Mouse (Mus musculus) forebrain, embryonic 15.5 days (tissue): ENCODE data around the gene Mettl17. TPM values are rescaled to one million over a fixed set of nuclear protein-coding genes. Genes with fewer than 3 reads are reported as not detected.

Experiments
- ATAC-seq: fragments of 200-750 bp; cut with Nextera tagmentation; replicated peaks from 2 replicates; pipeline ENCODE4 v1.8.0; 2017; ENCODE audit warnings: mild to moderate bottlenecking, moderate TSS enrichment, moderate library complexity
- H3K27ac ChIP-seq: fragments of 300-500 bp; sonication (generic); replicated peaks from 2 replicates; pipeline ENCODE4 v1.5.1; 2015; ENCODE audit warnings: mild to moderate bottlenecking, inconsistent platforms
- H3K27me3 ChIP-seq: fragments of 300-500 bp; sonication (generic); 2 replicates; pipeline ENCODE4 v1.6.1; 2015; ENCODE audit warnings: inconsistent platforms
- H3K36me3 ChIP-seq: fragments of 300-500 bp; sonication (generic); 2 replicates; pipeline ENCODE4 v1.6.1; 2015; ENCODE audit warnings: mild to moderate bottlenecking, inconsistent platforms
- H3K4me1 ChIP-seq: fragments of 300-500 bp; sonication (generic); 2 replicates; pipeline ENCODE4 v1.6.1; 2015; ENCODE audit warnings: inconsistent platforms
- H3K4me2 ChIP-seq: fragments of 300-500 bp; sonication (generic); replicated peaks from 2 replicates; pipeline ENCODE4 v1.6.1; 2015; ENCODE audit warnings: mild to moderate bottlenecking, inconsistent platforms
- H3K4me3 ChIP-seq: fragments of 300-500 bp; sonication (generic); 2 replicates; pipeline ENCODE4 v1.5.1; 2015; ENCODE audit warnings: mild to moderate bottlenecking, inconsistent platforms
- H3K9ac ChIP-seq: fragments of 300-500 bp; sonication (generic); replicated peaks from 2 replicates; pipeline ENCODE4 v1.6.1; 2015; ENCODE audit warnings: mild to moderate bottlenecking, inconsistent platforms
- H3K9me3 ChIP-seq: fragments of 300-500 bp; sonication (generic); 2 replicates; pipeline ENCODE4 v1.6.1; 2016; ENCODE audit warnings: inconsistent platforms
- WGBS: fragments of 180-500 bp; shearing (Covaris S2); methylation state at CpG from one replicate; pipeline ENCODE4 v1.1.7; 2015; ENCODE audit warnings: mixed read lengths; 5-methylcytosine and 5-hydroxymethylcytosine counted together
- polyA plus RNA-seq: library from polyadenylated mRNA; unstranded; fragments of >200 nt; fragmentation: Nextera tagmentation; extraction: Ambion mirVana; gene quantifications from 2 replicates; pipeline ENCODE4 v1.2.1, GENCODE M21; 2015

The Mettl17 gene
- polyA plus RNA-seq, 1 experiment from 2014 or later, result 85.7 TPM

DNA sequence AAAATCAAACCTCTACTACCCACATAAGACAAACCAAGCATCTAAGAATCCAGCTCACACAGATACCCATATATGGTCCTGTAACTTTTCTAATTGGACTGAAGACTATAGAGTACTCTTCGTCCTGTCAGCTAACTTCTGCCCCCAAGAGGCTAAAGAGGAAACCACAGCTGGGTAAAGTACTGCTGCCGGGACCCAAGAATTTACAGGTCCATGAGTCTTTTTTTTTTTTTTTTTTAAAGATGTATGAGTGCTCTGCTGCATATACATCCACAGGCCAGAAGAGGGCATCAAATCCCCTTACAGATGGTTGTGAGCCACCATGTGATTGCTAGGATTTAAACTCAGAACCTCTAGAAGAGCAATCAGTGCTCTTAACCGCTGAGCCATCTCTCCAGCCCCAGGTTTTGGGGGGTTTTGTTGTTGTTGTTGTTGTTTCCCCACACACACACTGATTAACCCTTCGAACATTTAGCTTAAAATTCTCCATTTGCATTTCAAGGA is 1.1 kb upstream of the Mettl17 start:
- no peaks in the 10 kb centered on the region for H3K9me3 ChIP-seq
- 0% methylated on average over 4 of the region's 4 CpGs for WGBS
- H3K27me3 ChIP-seq, result no peaks in the 10 kb centered on the region
- peaks cover 19% of the 10 kb centered on the region for H3K36me3 ChIP-seq
- H3K9ac ChIP-seq, result 0 out of 2 replicates have a peak overlapping the region, but pooled peaks have one; percentile 35
- peak overlapping the region; percentile 58 for H3K4me3 ChIP-seq
- ATAC-seq, result peak; percentile 39
- peak overlapping the region; percentile 72 for H3K4me2 ChIP-seq
- H3K27ac ChIP-seq, result peak overlapping the region; percentile 77
- H3K4me1 ChIP-seq, result peaks cover 24% of the 10 kb centered on the region

DNA sequence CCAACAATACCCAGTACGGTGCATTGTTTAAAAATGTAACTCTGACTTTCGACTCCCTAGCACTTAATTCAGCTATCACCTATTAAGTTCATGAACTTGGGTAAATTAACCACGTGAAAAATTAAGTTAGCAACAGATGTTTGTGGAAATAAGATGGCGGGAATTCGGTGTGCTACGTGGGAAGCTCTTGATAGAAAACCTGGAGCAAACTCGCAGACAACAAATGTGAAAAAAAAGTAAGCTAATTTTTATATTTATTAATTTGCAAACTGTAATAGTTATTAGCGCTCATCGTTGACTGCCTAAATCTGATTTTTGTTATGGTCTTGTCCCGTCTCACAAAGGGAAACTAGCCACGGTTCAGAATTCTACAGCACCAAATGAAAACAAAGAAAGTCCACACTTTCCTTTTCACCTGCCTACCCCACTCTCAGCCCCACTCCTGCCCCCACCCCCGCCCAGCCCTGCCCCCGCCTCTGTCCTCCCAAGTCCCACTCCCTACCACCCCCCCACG is 554 bp upstream of the Mettl17 start:
- WGBS, result 1% methylated on average over 14 of the region's 14 CpGs

DNA sequence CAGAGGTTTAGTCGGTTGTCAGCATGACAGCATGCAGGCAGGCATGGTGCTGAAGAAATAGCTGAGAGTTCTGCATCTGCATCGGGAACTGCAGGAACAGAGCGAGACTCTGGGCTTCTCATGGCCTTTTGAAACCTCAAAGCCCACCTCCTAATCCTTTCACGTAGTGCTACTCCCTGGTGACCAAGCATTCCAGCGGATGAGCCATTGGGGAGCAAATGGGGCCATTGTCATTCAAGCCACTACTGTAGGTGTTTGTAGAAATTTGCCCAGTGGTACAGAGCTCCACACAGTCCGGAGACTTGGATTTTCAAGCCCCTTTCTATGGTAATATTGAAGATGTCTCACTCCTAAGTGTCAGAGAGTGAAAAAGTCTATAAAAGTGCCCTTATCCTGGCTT is 1.4 kb downstream of the Mettl17 start:
- Histone ChIP-seq H3K4me3 (peak overlapping the region; percentile 58), H3K27ac (no peak overlapping the region), H3K4me1 (peaks cover 24% of the 10 kb centered on the region), H3K9me3 (no peaks in the 10 kb centered on the region), H3K9ac (peak overlapping the region; percentile 69; the same call in 1 of the 2 replicates), H3K27me3 (no peaks in the 10 kb centered on the region), H3K4me2 (peak overlapping the region; percentile 72), H3K36me3 (peaks cover 44% of the 10 kb centered on the region)
- no peak for ATAC-seq
- 46% methylated on average over 6 of the region's 6 CpGs for WGBS

More for the DNA sequence above, 554 bp upstream of the Mettl17 start:
- Histone ChIP-seq H3K9ac (peak overlapping the region; percentile 35), H3K4me1 (peaks cover 24% of the 10 kb centered on the region), H3K27me3 (no peaks in the 10 kb centered on the region), H3K4me3 (peak overlapping the region; percentile 58), H3K4me2 (peak overlapping the region; percentile 72), H3K27ac (peak overlapping the region; percentile 77), H3K9me3 (no peaks in the 10 kb centered on the region), H3K36me3 (peaks cover 24% of the 10 kb centered on the region)
- ATAC-seq, result peak; percentile 51

DNA sequence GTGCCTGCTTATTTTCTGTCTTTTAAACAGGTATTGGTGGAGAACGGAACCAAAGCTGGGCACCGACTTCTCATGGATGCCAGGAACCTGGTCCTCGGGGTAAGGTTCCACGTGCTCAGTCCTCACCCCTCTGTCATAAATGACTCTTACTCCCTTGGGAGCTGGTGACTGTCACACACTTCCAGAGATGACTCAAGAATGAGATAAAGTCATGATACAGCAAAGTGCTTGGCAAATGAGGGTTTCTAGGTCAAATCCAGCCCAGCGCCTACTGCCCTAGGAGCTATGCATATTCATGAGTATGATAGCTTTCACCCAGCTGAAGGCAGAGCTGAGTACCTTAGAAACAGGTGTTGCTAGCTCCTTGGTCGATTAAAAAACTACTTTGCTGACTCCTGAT is 5.2 kb downstream of the Mettl17 start:
- H3K36me3 ChIP-seq, result peaks cover 63% of the 10 kb centered on the region
- H3K9me3 ChIP-seq, result no peaks in the 10 kb centered on the region
- no peak overlapping the region for H3K4me3 ChIP-seq
- no peak overlapping the region for H3K27ac ChIP-seq
- H3K4me1 ChIP-seq, result peaks cover 21% of the 10 kb centered on the region
- WGBS, result 89% methylated on average over 6 of the region's 6 CpGs
- no peaks in the 10 kb centered on the region for H3K27me3 ChIP-seq
- ATAC-seq, result no peak
- H3K9ac ChIP-seq, result 0 out of 2 replicates have a peak overlapping the region, but pooled peaks have one; percentile 7
- H3K4me2 ChIP-seq, result no peak overlapping the region

DNA sequence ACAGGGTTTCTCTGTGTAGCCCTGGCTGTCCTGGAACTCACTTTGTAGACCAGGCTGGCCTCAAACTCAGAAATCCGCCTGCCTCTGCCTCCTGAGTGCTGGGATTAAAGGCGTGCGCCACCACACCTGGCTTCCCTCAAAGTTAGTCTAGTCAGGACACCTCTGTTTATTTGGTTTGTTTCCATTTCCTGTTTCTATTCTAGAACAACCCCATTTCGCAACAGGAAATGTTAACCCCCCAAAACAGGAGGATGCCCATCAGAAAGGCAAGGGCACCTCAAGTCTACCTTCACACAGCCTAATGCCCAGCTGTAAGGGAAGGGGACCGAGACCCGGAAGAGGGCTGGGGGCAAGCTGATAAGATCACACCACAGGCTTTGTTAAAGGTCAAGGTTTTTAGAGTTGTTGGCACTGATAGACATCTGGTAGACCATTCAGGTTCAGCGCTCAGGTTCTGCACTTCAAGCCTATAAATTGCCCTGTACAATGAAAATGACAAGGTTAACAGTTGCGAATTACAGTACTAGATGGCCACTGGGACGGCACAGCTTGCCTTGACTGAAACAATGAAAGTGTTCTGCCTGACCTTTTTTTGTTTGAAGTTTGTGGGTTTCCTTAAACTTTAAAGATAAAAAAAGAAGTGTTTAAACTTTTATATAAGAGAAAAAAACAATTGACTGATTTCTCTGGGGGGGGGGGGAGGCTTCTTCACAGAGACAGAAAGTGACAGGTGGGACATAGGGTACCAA is 7.7 kb downstream of the Mettl17 start, which contains the start of gene Slc39a2:
Gene Slc39a2, plus strand, starts transcription at position 699 of the 749 bp plus-strand sequence.
- 94% methylated on average over 9 of the region's 9 CpGs for WGBS
- Histone ChIP-seq H3K4me1 (no peaks in the 10 kb centered on the region), H3K27me3 (no peaks in the 10 kb centered on the region), H3K36me3 (peaks cover 60% of the 10 kb centered on the region), H3K9me3 (no peaks in the 10 kb centered on the region), H3K4me2 (no peak within 1 kb of the TSS), H3K4me3 (no peak within 1 kb of the TSS), H3K9ac (no peak within 1 kb of the TSS), H3K27ac (no peak within 1 kb of the TSS)
- no peak for ATAC-seq

DNA sequence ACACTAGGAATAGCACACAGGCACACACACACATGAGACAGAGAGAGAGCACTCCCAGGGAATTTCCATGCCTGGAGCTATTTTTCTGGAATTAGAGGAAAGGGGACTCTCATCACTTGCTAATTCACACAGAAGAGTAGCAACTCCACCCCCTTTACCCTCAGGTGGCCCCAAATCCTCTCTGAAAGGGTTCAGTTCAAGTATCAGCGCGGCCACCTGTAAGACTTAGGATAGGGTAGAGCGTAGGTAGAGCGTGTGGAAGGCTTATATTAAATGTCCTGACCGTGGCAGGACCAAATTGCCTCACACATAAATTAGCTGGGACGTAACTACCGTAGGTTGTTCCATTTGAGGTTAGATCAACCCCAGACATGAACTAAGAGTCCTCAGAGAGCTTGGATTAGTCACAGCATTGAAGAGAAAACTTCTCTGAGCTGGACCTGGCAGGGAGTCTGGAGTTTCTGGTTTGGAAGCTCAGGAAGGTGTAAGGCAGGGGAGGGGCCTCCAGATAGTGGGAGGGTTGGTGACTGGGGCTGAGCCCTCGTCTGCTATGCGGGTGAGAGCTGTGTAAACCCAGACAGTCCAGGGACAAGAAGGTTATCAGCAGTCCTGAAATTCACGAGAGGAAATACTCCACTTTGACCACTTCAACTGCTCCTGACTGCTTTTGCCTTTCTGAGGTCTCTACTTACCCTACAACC is 8.6 kb downstream of the Mettl17 start:
- no peak overlapping the region for H3K4me2 ChIP-seq
- no peak overlapping the region for H3K9ac ChIP-seq
- no peak overlapping the region for H3K27ac ChIP-seq
- peaks cover 53% of the 10 kb centered on the region for H3K36me3 ChIP-seq
- WGBS, result 27% methylated on average over 10 of the region's 10 CpGs
- ATAC-seq, result no peak
- H3K9me3 ChIP-seq, result no peaks in the 10 kb centered on the region
- no peaks in the 10 kb centered on the region for H3K27me3 ChIP-seq
- H3K4me1 ChIP-seq, result no peaks in the 10 kb centered on the region
- no peak overlapping the region for H3K4me3 ChIP-seq

DNA sequence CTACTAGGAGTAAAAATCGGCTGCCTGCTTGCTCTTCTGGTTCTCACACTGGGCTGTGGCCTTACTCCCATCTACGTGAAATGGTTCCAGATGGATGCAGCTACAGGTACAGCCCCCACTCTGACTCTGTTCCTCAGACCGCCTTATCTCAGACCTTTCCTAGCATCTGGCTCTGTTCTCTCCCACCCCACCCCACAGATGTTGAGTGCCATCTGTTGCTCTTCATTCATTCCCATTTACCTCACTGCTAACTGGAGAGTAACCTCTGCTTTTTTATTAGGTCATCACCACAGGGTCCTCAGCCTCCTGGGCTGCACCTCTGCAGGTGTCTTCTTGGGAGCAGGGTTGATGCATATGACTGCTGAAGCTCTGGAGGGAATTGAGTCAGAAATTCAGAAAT is 9.2 kb downstream of the Mettl17 start:
- WGBS, result 72% methylated on average over 3 of the region's 3 CpGs
- H3K4me1 ChIP-seq, result no peaks in the 10 kb centered on the region
- H3K4me2 ChIP-seq, result no peak overlapping the region
- H3K27me3 ChIP-seq, result no peaks in the 10 kb centered on the region
- H3K9me3 ChIP-seq, result no peaks in the 10 kb centered on the region
- peaks cover 47% of the 10 kb centered on the region for H3K36me3 ChIP-seq
- no peak overlapping the region for H3K9ac ChIP-seq
- no peak overlapping the region for H3K4me3 ChIP-seq
- no peak for ATAC-seq
- H3K27ac ChIP-seq, result no peak overlapping the region

DNA sequence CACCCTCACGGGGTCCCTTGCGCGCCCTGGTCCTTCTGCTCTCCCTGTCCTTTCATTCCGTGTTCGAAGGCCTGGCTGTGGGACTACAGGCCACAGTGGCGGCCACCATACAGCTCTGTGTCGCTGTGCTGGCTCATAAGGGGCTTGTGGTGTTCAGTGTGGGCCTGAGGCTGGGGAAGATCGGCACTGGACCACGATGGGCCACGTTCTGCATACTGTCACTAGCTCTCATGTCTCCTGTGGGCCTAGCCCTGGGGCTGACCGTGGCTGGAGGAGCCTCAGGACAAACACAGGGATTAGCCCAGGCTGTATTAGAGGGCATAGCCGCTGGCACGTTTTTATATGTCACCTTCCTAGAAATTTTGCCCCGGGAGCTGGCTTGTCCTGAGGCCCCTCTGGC is 10.4 kb downstream of the Mettl17 start:
- Histone ChIP-seq H3K4me1 (no peaks in the 10 kb centered on the region), H3K27ac (no peak overlapping the region), H3K27me3 (no peaks in the 10 kb centered on the region), H3K4me3 (no peak overlapping the region), H3K4me2 (no peak overlapping the region), H3K9me3 (no peaks in the 10 kb centered on the region), H3K36me3 (peaks cover 35% of the 10 kb centered on the region), H3K9ac (no peak overlapping the region)
- no peak for ATAC-seq
- 83% methylated on average over 14 of the region's 14 CpGs for WGBS

DNA sequence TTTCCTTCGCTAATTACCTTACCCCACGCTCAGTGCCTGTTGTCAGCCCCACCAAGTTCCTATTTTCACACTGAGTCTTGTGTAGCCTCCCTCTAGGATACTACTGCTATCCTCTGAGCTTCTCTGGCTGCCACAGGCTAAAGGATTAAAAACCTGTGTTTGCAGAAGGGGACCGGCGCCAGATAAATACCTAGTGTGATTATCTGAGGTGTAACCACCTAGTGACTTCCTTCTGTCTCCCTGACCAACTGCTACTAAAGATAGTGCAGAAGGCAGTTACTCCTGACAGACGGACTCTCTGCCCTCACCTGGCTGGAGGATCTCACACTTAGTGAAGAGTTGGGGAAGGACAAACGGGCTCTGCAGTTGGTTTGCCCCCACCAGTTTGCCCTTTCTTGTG is 11.4 kb downstream of the Mettl17 start:
- no peak overlapping the region for H3K9ac ChIP-seq
- WGBS, result 86% methylated on average over 6 of the region's 6 CpGs

DNA sequence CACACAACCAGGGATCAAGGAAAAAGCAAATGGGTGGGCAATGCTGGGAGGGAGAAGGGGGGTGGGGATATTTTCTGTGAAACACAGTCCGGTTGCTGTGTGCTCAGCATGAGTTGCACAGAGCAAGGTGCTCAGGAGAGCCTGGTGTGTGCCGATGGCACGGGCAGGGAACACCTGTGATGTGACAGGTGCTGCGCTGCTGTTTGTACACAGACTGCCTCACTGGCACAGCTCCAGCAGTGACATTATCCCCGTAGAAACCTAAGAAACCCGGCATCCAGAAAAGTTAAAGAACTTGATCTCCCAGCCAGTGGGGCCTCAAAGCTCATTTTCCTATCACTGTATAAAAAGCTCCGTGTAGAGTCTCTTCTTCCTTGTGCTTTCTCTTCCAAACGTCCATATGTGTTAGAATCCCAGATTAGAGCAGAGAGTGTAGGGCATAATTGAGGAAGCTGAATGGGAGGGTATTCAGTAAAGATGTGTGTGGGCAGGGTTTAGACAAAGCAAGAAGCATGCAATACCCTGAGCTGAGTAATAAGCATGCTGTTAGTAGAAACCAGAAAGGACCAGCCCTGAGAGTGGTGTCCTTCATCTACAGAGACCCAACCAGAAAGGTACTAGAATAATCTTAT is 12.0 kb downstream of the Mettl17 start:
- no peak overlapping the region for H3K4me3 ChIP-seq
- ATAC-seq, result no peak
- no peaks in the 10 kb centered on the region for H3K4me1 ChIP-seq
- WGBS, result 58% methylated on average over 8 of the region's 8 CpGs
- H3K9ac ChIP-seq, result no peak overlapping the region
- no peak overlapping the region for H3K27ac ChIP-seq
- peaks cover 19% of the 10 kb centered on the region for H3K36me3 ChIP-seq
- no peaks in the 10 kb centered on the region for H3K27me3 ChIP-seq
- no peak overlapping the region for H3K4me2 ChIP-seq
- H3K9me3 ChIP-seq, result no peaks in the 10 kb centered on the region

More for the DNA sequence above, 11.4 kb downstream of the Mettl17 start:
- Histone ChIP-seq H3K4me1 (no peaks in the 10 kb centered on the region), H3K4me2 (no peak overlapping the region), H3K9me3 (no peaks in the 10 kb centered on the region), H3K4me3 (no peak overlapping the region), H3K27ac (no peak overlapping the region), H3K27me3 (no peaks in the 10 kb centered on the region), H3K36me3 (peaks cover 25% of the 10 kb centered on the region)
- ATAC-seq, result no peak

DNA sequence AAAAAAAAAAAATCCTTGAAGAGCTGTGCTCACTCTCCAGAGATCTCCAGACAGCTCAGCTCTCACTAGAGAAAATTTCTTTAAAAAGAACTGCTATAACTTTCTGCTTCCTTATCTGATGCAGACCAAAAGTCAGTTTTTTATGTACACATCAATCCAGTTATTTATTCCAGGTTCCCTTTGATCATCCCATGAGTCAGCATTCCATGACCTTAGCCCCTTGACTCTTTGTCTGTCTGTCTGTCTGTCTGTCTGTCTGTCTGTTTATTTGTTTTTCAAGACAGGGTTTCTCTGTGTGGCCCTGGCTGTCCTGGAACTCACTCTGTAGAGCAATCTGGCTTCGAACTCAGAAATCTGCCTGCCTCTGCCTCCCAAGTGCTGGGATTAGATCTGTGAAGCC is 14.7 kb downstream of the Mettl17 start:
- Histone ChIP-seq H3K4me3 (no peak overlapping the region), H3K27me3 (no peaks in the 10 kb centered on the region), H3K4me1 (0 out of 2 replicates have a peak, but pooled peaks cover 2% of the 10 kb centered on the region), H3K9me3 (no peaks in the 10 kb centered on the region), H3K4me2 (no peak overlapping the region), H3K27ac (no peak overlapping the region), H3K36me3 (peaks cover 9% of the 10 kb centered on the region; the same call in 1 of the 2 replicates), H3K9ac (no peak overlapping the region)
- no peak for ATAC-seq
- 84% methylated on average over 1 of the region's 1 CpGs for whole genome bisulfite sequencing
